Mouse (Mus musculus) inflammation-experienced regulatory T-cells, adult 6 months (primary cell): ENCODE data around the gene Emilin3. TPM values are rescaled to one million over a fixed set of nuclear protein-coding genes. Genes with fewer than 3 reads are reported as not detected.

Experiments used
- ATAC-seq: one replicate; pipeline ENCODE4 v1.8.0; 2017
- polyA plus RNA-seq, 3 experiments: library from polyadenylated mRNA; unstranded; fragments of 100-300 nt; shearing (Covaris generic); gene quantifications; one replicate each; pipeline ENCODE4 v1.2.1; 2017

The Emilin3 gene
- polyA plus RNA-seq, 3 experiments from 2014 or later, result not detected

- no peak for ATAC-seq
Observed at GRCm38 (mm10) chr2:160915821-160916610, 3.9 kb upstream of the Emilin3 start.

DNA sequence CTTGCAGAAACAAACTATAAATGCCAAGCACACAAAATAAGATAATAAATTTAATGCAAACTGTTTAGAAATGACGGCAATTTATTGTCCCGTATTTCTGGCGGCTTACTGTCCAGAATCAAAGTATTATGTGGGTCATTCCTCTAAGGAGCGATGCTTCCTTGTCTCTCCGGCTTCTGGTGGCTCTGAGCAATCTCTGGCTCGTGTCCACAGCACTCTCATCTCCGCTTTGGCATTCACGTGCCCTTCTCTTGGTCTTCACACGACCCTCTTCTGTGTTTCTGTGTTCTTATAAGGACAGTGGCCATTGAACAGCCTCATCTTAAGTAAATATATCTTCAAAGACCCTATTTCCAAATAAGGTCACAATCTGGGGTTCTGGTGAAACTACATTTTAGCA lies 2.5 kb upstream of the Emilin3 start:
- no peak for ATAC-seq

GRCm38 (mm10) chr2:160911558-160912201 lies 448 bp downstream of the Emilin3 start:
- ATAC-seq, result no peak

DNA sequence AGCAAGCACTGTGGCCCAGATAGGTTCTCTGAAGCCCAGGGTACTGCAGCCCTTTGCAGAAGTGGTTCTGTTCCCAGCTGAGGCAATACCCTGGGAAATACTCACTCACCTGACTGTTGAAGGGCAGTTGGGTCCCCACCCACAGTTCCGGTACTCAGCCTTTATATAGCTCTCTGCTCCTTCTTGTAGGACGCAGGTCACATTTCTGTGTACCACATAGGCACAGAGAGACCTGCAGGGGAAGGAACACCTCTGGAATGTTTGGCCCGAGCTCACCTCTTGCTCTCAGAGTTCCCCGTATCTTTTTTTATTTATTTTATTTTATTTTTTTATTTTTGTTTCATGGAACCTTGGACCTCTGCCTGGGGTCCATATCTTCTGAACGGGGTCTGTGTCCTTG lies 1.5 kb downstream of the Emilin3 start:
- no peak for ATAC-seq

DNA sequence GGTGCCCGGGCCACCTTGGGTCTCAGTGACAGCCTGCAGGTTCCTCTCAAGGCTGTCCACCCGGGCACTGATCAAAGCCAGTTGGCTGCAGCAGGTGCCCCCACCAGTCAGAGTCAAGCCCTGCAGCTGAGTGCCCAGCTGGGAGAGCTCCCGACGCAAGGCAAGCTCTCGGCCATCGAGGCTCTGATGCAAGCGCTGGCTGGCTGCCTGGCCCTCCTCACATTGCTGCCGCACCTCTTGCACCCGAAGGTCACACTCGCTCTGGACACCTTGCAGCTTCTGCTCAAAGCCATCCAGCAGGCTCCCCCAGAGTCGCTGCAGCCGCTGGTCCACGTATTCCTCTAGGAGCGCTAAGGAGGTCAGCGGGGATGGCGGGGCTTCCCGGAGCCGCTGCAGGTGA lies 3.5 kb downstream of the Emilin3 start:
- ATAC-seq, result no peak

- no peak for ATAC-seq
Observed at GRCm38 (mm10) chr2:160906101-160906500, 6.0 kb downstream of the Emilin3 start.

DNA sequence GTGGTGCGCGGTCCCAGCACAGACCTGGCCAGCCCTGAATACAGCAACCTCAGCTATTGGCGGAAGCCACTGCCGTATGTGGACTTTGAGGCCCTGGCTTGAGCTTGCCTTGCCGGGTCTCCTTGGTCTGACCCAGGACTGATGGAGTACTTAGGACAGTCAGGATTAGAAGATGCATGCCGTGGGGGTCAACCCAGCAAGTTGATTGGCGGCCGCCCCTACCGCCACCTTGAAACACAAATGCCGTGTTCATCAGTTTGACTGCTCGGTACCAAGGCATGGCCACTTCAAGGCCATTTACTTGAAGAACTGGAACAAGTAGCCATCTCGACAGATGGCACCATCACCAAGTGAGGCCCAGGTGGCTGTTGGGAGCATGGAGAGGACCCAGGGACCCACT lies 6.8 kb downstream of the Emilin3 start:
- no peak for ATAC-seq

- no peak for ATAC-seq
Observed at GRCm38 (mm10) chr2:160901656-160902412, 10.3 kb downstream of the Emilin3 start.

- no peak for ATAC-seq
Observed at GRCm38 (mm10) chr2:160891697-160892096, 20.4 kb downstream of the Emilin3 start.

GRCm38 (mm10) chr2:160891045-160891444 lies 21.1 kb downstream of the Emilin3 start:
- ATAC-seq, result no peak

DNA sequence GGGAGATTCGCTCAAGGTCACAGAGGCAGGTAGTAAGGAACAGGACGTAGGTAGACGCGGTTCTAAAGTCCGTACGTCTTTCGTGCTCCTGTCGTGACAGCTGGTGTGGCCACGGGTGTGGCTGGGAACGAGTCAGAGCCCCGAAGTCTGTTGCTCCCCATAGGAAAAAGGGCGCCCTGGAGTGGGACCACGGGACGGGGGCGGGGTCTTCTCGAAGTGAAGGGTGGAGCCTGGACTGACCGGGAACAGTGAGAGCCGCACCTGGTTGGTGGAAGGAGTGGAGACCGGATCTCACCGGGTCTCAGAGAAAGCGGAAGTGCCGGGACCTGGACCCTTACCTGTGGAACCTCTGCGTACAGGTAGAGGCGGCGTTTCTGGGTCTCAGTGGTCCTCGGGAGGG lies 24.3 kb downstream of the Emilin3 start:
- peak; percentile 45 for ATAC-seq

GRCm38 (mm10) chr2:160887284-160887683 lies 24.8 kb downstream of the Emilin3 start:
- ATAC-seq, result peak; percentile 93

- ATAC-seq, result no peak
Observed at GRCm38 (mm10) chr2:160886221-160886620, 25.9 kb downstream of the Emilin3 start.

DNA sequence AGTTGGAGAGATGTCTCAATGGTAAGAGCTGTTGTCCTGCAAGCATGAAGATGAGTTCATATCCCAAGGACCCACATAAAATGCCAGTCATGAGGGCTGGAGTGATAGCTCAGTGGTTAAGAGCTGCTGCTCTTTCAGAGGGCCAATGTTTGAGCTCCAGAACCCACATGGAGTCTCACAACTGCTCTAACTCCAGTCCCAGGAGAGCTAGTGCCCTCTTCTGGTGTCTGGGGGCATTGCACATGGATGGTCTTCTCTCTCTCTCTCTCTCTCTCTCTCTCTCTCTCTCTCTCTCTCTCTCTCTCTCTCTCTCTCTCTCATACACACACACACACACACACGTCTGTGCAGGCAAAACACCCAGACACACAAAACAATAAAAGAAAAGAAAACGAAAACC lies 27.3 kb downstream of the Emilin3 start:
- no peak for ATAC-seq

DNA sequence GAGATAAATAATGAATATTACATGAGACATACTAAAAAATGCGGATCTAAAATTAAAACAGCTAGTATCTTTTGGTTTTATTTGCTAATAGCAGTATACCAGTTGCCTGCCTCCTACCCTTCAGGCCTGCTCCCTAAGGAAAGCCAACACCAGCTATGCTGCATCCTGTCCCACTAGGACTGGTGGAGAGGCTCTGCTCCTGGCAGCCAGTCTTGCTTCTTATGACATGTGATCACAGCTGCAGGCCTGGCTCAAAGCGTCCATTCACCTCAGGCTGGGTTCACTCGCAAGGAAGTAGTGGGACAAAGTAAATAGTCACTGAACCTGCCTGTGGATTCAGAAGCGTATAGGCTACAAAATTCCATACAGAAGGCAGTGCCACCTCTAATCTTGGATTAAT lies 28.2 kb downstream of the Emilin3 start:
- no peak for ATAC-seq

DNA sequence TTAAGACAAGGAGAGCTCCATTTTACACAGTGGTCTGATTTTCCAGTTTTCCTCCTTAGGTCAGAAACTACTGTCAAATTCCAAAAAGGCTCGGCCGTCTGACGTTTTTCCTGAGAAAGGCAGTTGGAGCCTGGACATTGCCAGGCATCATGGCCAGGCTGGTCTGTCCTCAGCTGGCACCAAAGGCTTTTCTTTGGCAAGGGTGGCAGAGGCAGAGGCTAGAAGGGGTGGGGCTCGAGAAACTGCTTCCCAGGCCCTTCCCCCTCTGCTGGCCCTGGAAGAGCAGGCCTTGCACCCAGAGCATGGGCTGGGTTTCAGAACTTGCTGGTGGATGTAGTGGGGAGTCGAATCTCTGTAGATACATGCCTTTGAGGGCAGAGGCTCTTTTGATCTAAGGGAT lies 29.7 kb downstream of the Emilin3 start:
- ATAC-seq, result no peak

DNA sequence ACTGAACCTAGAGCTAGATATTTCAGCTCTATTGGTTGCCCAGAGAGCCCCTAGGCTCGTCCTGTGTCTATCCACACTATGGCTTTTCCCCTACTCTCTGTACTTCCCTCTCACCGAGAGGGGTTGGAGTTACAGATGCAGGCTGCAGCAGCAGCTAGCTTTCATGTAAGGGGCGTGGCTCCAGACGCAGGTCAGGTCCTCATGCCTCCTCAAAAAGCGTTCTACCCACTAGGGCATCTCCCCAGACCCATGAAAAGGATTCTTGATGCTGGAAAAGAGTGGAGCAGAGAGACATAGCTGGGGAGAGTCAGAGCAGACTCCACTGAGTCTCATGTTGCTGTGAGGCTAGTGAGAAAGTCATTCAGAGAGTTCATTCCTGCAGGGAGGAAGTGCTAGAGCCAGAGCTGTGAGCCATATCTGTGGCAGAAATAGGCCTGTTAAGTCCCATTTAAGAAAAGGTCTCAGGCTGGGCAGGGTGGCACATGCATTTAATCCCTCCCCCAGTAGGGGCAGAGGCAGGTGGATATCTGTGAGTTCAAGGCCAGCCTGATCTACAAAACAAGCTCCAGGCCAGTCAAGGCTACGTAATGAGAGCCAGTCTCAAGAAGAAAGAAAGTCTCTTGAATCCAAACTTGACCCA lies 30.5 kb downstream of the Emilin3 start:
- no peak for ATAC-seq

GRCm38 (mm10) chr2:160880453-160881195 lies 31.5 kb downstream of the Emilin3 start, which contains the start of gene Lpin3:
TSS of gene Lpin3 (plus strand) at chr2:160880670.
- ATAC-seq, result no peak

GRCm38 (mm10) chr2:160876115-160876514 lies 36.0 kb downstream of the Emilin3 start:
- ATAC-seq, result no peak

- ATAC-seq, result no peak
Observed at GRCm38 (mm10) chr2:160874231-160874877, 37.8 kb downstream of the Emilin3 start.

DNA sequence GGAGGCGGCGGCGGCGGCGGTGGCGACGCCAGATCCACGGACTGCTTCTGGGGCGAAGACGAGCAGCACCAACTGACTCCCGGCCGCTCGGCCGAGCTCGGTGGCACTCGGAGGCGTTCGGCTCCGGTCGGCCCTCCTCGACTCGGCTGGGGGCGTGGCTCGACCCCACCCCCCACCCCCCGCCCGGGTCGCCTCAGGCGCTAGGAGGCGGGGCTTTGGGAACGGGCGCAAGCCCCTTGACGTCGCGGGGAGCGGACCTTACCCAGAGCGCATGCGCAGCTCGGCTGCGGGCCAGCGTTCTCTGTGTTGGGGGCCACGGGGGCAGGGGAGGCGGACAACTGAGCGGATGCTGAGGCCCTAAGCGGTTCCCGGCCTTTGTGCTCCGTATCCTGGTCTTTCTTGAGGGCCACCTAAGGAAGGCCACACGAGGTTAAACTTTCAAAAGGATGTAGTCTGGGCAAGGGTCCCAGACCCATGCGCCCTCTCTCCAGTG lies 39.2 kb downstream of the Emilin3 start, which contains the start of gene Zhx3:
TSS of gene Zhx3 (minus strand) at position 109 of the 493 bp plus-strand sequence.
- ATAC-seq, result peak; percentile 84
